Mouse (Mus musculus) thymus, adult 2 months (tissue): ENCODE data around the gene Atp13a3. TPM values are rescaled to one million over a fixed set of nuclear protein-coding genes. Genes with fewer than 3 reads are reported as not detected.

Source experiments
- DNase-seq: peaks from one replicate; pipeline ENCODE4 v3.0.0; 2021
- H3K27ac ChIP-seq: fragments of 200-500 bp; 2 replicates; pipeline ENCODE4 v1.5.1; 2012; ENCODE audit warnings: low read length, control low read depth; ENCODE audit not compliant: control insufficient read depth, insufficient read depth
- H3K27me3 ChIP-seq: fragments of 200-500 bp; 2 replicates; pipeline ENCODE4 v1.6.1; 2012; ENCODE audit warnings: mild to moderate bottlenecking, low read length, moderate library complexity, mixed read lengths; ENCODE audit not compliant: control insufficient read depth, insufficient read depth
- H3K36me3 ChIP-seq: fragments of 200-500 bp; 2 replicates; pipeline ENCODE4 v1.6.1; 2012; ENCODE audit warnings: mild to moderate bottlenecking, low read length, moderate library complexity; ENCODE audit not compliant: control insufficient read depth, insufficient read depth
- H3K4me1 ChIP-seq: fragments of 200-500 bp; replicated peaks from 2 replicates; pipeline ENCODE4 v1.6.1; 2012; ENCODE audit warnings: low read length; ENCODE audit not compliant: control insufficient read depth, insufficient read depth
- H3K4me3 ChIP-seq: fragments of 200-500 bp; 2 replicates; pipeline ENCODE4 v1.5.1; 2012; ENCODE audit warnings: mild to moderate bottlenecking, low read length, control low read depth, moderate library complexity; ENCODE audit not compliant: control insufficient read depth, insufficient read depth
- CTCF ChIP-seq: fragments of 200-500 bp; IDR thresholded peaks from 2 replicates; pipeline ENCODE4 v1.5.1; 2012; ENCODE audit warnings: mild to moderate bottlenecking, control low read depth, low read length, moderate library complexity, borderline replicate concordance; ENCODE audit not compliant: control insufficient read depth, poor library complexity, insufficient read depth; ENCODE audit errors: extremely low read depth
- POLR2A ChIP-seq: fragments of 200-500 bp; IDR thresholded peaks from 2 replicates; pipeline ENCODE4 v1.6.1; 2012; ENCODE audit warnings: mild to moderate bottlenecking, low read length, control low read depth, moderate library complexity; ENCODE audit not compliant: control insufficient read depth, poor library complexity, insufficient read depth; ENCODE audit errors: extremely low read depth
- WGBS: fragments of 180-500 bp; shearing (Covaris S2); methylation state at CpG from one replicate; pipeline ENCODE4 v1.1.7; 2018; 5-methylcytosine and 5-hydroxymethylcytosine counted together
- polyA plus RNA-seq: library from polyadenylated mRNA; depleted of rRNA; stranded (reverse); fragments of >200 nt; gene quantifications from 2 replicates; pipeline ENCODE4 v1.2.3, GENCODE M21; 2012

Gene Atp13a3
- polyA plus RNA-seq, 1 experiment = 68.1 TPM

DNA sequence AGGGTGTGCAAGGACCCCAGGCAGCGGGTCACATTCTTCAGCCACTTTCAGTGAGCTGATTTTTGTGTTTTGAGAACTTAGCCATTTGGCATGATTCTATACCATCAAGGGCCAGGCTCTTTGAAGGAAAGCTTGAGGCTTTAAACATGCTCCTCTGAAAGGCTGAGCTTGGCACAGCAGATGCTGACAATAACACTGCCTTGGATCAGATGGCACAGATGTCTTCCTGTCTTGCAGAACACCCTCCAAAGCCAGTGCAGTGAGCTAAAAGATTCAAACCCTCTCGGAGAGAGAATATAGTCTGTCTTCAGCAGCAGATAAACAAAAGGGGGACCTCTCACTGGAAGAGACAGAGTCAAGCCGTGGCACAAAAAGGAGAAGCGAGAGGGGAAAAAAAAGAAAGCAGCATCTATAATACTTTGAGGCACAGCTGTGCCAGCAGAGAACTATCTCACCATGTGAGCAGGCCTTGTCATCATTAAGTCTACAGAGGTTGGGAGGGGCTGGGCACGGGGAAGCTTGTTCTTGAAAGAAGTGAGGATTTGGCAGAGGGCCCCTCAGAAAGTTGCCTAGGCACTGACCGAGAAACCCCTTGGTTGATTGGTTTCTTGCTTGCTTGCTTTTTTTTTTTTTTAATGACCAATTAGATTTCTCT, 133.7 kb downstream of the Atp13a3 start:
- Histone ChIP-seq H3K4me3 (no peak overlapping the region), H3K27ac (no peak overlapping the region), H3K27me3 (no peaks in the 10 kb centered on the region), H3K4me1 (peaks cover 35% of the 10 kb centered on the region), H3K36me3 (no peaks in the 10 kb centered on the region)
- TF ChIP-seq POLR2A (no peak), CTCF (no peak)
- DNase-seq = peak; percentile 27
- WGBS = 39% methylated on average over 6 of the region's 6 CpGs

DNA sequence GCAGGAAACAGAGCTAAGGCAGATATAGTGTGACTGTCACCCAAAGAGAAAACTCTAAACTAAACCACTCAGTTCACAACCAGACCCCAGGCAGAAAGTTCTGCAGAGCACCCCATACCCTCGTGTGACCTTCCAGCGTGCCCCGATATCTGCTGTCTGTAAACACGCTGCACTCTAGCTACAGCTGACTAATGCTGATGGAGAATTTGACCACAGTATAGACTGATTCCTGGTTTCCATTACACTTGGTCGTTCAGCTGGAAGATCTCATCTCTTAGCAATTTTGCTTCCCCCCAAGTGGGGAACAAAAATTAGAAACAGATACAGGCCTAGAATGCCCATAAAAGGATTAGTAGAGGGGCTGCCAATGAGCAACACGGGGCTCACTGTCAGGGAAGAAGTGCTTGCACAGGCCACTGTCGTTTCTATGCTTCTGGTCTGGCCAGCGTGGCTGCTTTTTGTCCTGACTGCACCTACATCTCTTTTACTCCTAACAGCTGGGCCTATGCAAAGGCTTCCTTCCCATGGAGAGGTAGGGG, 134.5 kb downstream of the Atp13a3 start:
- Histone ChIP-seq H3K4me1 (peaks cover 27% of the 10 kb centered on the region), H3K4me3 (no peak overlapping the region), H3K27ac (no peak overlapping the region), H3K27me3 (no peaks in the 10 kb centered on the region), H3K36me3 (no peaks in the 10 kb centered on the region)
- TF ChIP-seq CTCF (no peak), POLR2A (no peak)
- no peak for DNase-seq
- WGBS = 92% methylated on average over 8 of the region's 8 CpGs

DNA sequence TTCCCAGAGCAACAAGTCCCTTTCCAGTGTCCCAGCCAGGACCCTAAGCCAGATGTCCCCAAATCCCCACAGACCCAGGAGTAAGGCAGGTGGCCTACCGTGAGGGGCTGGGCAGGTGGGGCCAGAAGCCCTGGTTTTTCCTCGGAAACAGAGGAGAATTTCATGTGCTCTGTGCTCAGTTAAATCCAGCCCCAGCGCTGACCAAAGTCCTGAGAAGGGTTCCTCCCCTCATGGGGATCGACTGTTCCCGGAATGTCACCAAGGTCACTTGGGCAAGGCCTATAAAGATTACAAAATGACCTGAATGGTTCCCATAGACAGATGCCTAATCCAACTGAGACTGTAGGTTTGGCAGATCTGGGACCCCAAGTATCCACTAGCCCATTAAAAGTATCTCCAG, 138.4 kb downstream of the Atp13a3 start, which contains the start of gene Cpn2:
Cpn2 (minus strand) TSS at position 141 of the 400 bp plus-strand sequence.
- DNase-seq = no peak
- TF ChIP-seq POLR2A (no peak), CTCF (no peak)
- Histone ChIP-seq H3K4me1 (peaks cover 12% of the 10 kb centered on the region), H3K27me3 (no peaks in the 10 kb centered on the region), H3K27ac (no peak within 1 kb of the TSS), H3K4me3 (no peak within 1 kb of the TSS), H3K36me3 (no peaks in the 10 kb centered on the region)
- WGBS = 94% methylated on average over 5 of the region's 5 CpGs

DNA sequence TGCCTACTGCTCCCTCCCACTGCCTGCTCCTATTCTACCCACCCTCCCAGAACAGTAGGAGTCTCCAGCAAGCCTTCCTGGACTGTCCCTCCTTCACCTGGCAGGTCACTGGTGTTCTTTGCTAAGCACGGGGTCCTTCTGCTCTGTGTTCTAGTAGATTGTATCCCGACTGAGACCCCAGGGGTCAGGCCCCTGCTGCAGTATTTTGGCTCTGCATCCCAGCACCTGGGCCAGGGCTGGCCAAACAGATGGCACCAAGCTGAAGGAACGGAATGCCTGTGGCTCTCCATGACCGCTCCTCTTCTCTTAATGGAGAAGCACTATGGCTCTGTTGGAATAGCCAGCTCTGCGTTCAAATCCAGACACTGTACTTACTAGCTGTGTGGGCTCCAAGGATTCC, 139.2 kb downstream of the Atp13a3 start:
- Histone ChIP-seq H3K36me3 (no peaks in the 10 kb centered on the region), H3K27ac (no peak overlapping the region), H3K4me3 (no peak overlapping the region), H3K4me1 (peaks cover 5% of the 10 kb centered on the region; the same call in 1 of the 2 replicates), H3K27me3 (no peaks in the 10 kb centered on the region)
- WGBS = 94% methylated on average over 5 of the region's 5 CpGs
- TF ChIP-seq CTCF (no peak), POLR2A (no peak)
- DNase-seq = no peak

DNA sequence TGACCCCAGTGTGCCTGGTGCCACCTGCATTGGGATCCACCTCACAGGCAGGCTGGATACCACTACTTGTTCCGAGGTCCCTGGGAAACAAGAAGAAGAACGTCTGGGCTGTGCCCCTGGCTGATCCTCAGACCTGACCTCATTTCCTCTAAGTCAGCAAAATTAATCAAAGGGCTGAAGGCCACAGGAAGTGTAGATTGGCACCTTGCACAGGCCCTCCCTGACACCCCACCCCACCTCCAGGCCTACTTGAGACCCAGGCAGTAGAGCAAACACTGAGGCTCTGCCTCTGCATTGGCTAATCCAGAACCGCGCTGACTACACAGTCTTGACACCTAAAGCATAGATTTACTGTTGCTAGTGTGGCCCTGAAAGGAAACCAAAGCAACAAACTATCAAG, 140.2 kb downstream of the Atp13a3 start:
- TF ChIP-seq CTCF (no peak), POLR2A (no peak)
- no peak for DNase-seq
- Histone ChIP-seq H3K27me3 (no peaks in the 10 kb centered on the region), H3K4me3 (no peak overlapping the region), H3K27ac (no peak overlapping the region), H3K36me3 (no peaks in the 10 kb centered on the region), H3K4me1 (0 out of 2 replicates have a peak, but pooled peaks cover 3% of the 10 kb centered on the region)
- WGBS = 36% methylated on average over 4 of the region's 4 CpGs

DNA sequence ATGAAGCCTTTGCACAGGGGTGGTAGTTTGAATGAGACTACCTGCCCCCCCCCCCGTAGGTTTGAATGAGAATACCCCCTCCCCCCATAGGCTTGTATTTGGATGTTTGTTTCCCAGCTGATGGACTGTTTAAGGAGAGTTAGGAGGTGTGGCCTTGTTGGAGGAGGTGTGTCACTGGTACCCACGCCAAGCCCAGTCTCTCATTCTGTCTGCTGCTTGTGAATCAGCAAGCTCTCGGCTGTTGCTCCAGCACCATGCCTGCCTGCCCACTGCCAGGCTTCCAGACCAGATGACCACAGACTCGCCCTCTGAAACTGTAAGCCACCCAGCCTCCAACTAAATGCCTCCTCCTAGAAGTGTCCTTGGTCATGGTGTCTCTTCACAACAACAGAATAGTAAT, 142.6 kb downstream of the Atp13a3 start:
- Histone ChIP-seq H3K27ac (no peak overlapping the region), H3K4me3 (no peak overlapping the region), H3K4me1 (0 out of 2 replicates have a peak, but pooled peaks cover 3% of the 10 kb centered on the region), H3K27me3 (no peaks in the 10 kb centered on the region), H3K36me3 (no peaks in the 10 kb centered on the region)
- no peak for TF ChIP-seq CTCF
- TF ChIP-seq POLR2A = no peak
- DNase-seq = no peak
- 80% methylated on average over 4 of the region's 4 CpGs for WGBS
